9 mouse cellular contexts compared by ENCODE assay signal in genomic region chr2:167497272-167497671, GRCm38 (mm10). TPM values are rescaled to one million over a fixed set of nuclear protein-coding genes. Genes with fewer than 3 reads are reported as not detected.
A peak's percentile ranks its signal among the peaks of the same experiment; 100 is the strongest.
DNase-seq lines count a peak whose midpoint lies in the region; ATAC-seq and TF ChIP-seq lines count a peak whose summit lies in the region.
"Had no signal": no experiment of that assay in that cellular context is flagged by ENCODE, and none has a peak within 500 bp of the region (broad histone marks: within the 10 kb centered on the region; RNA-seq: fewer than 3 reads in every experiment).

No protein-coding gene starts in this region.

- TF ChIP-seq CTCF in cerebellum, adult 2 months (IDR thresholded peaks at IDR 0.05; ENCODE audit: borderline replicate concordance, insufficient read depth, low read depth, low read length): peak; percentile 45; the same call in 1 of the 2 replicates
- peak; percentile 49; the same call in 1 of the 2 replicates for TF ChIP-seq CTCF in spleen, adult 2 months (IDR thresholded peaks at IDR 0.05; ENCODE audit: extremely low read depth, insufficient read depth, insufficient read length, insufficient replicate concordance)

- H3K27me3 ChIP-seq in cerebellum, adult 2 months (ENCODE audit: control insufficient read depth, insufficient read depth, low read length): no peaks in the 10 kb centered on the region
- no peaks in the 10 kb centered on the region for H3K27me3 ChIP-seq in midbrain, embryonic 10.5 days (ENCODE audit: low read depth, poor library complexity, severe bottlenecking)
- no peaks in the 10 kb centered on the region for H3K27me3 ChIP-seq in midbrain, embryonic 13.5 days
- no peaks in the 10 kb centered on the region for H3K27me3 ChIP-seq in limb, embryonic 10.5 days (ENCODE audit: low read depth, poor library complexity, severe bottlenecking)
- no peaks in the 10 kb centered on the region for H3K27me3 ChIP-seq in spleen, adult 2 months (ENCODE audit: control insufficient read depth, insufficient read depth, low read length)
- H3K27me3 ChIP-seq: heart, embryonic 15.5 days had no signal

- H3K9me3 ChIP-seq in midbrain, embryonic 10.5 days (replicated peaks): no peaks in the 10 kb centered on the region
- H3K9me3 ChIP-seq in midbrain, embryonic 13.5 days: no peaks in the 10 kb centered on the region
- no peaks in the 10 kb centered on the region for H3K9me3 ChIP-seq in limb, embryonic 10.5 days (replicated peaks)
- H3K9me3 ChIP-seq: heart, embryonic 15.5 days had no signal

- TF ChIP-seq POLR2A in cerebellum, adult 2 months (IDR thresholded peaks at IDR 0.05; ENCODE audit: borderline replicate concordance, insufficient read depth, low read length): no peak
- no peak for TF ChIP-seq POLR2A in spleen, adult 2 months (IDR thresholded peaks at IDR 0.05; ENCODE audit: low read depth, low read length)

- H3K4me3 ChIP-seq in cerebellum, adult 2 months (replicated peaks; ENCODE audit: insufficient read depth, low read depth, low read length): no peak overlapping the region
- H3K4me3 ChIP-seq in midbrain, embryonic 10.5 days: no peak overlapping the region
- no peak overlapping the region for H3K4me3 ChIP-seq in midbrain, embryonic 13.5 days (replicated peaks)
- H3K4me3 ChIP-seq in limb, embryonic 10.5 days: no peak overlapping the region
- H3K4me3 ChIP-seq in spleen, adult 2 months (ENCODE audit: extremely low read depth, insufficient read depth, insufficient read length): no peak overlapping the region
- H3K4me3 ChIP-seq: heart, embryonic 15.5 days had no signal

- ATAC-seq in midbrain, embryonic 13.5 days: no peak
- no peak for ATAC-seq in activated CD4-positive, CD25-positive, alpha-beta regulatory T cell, adult 4 months

- H3K27ac ChIP-seq in cerebellum, adult 2 months (ENCODE audit: insufficient read depth, low read length): no peak overlapping the region
- no peak overlapping the region for H3K27ac ChIP-seq in midbrain, embryonic 10.5 days (replicated peaks)
- no peak overlapping the region for H3K27ac ChIP-seq in midbrain, embryonic 13.5 days
- H3K27ac ChIP-seq in limb, embryonic 10.5 days: no peak overlapping the region
- H3K27ac ChIP-seq in spleen, adult 2 months (ENCODE audit: insufficient read depth, low read length): no peak overlapping the region
- H3K27ac ChIP-seq: heart, embryonic 15.5 days had no signal

- H3K36me3 ChIP-seq in midbrain, embryonic 10.5 days: peaks cover 9% of the 10 kb centered on the region; the same call in 1 of the 2 replicates
- no peaks in the 10 kb centered on the region for H3K36me3 ChIP-seq in midbrain, embryonic 13.5 days
- peaks cover 13% of the 10 kb centered on the region for H3K36me3 ChIP-seq in limb, embryonic 10.5 days
- H3K36me3 ChIP-seq in spleen, adult 2 months (ENCODE audit: control insufficient read depth, insufficient read depth, low read length): no peaks in the 10 kb centered on the region
- H3K36me3 ChIP-seq: heart, embryonic 15.5 days had no signal

- no peak for DNase-seq in cerebellum, adult 2 months
- DNase-seq in cerebellum, adult 11-12 months: no peak
- peak; percentile 31 for DNase-seq in midbrain, embryonic 10.5 days (ENCODE audit: low spot score)
- DNase-seq in limb, embryonic 10.5 days (ENCODE audit: low spot score): peak; percentile 54
- DNase-seq in spleen, adult 2 months (ENCODE audit: low read depth in 1 of 2, low spot score in 2 of 2): peak; percentile 47 to 66
- DNase-seq in layer of hippocampus, adult 18-20 months (ENCODE audit: low spot score in 2 of 2): no peak

- H3K4me1 ChIP-seq in cerebellum, adult 2 months (ENCODE audit: control insufficient read depth, insufficient read depth, low read length): no peaks in the 10 kb centered on the region
- H3K4me1 ChIP-seq in midbrain, embryonic 10.5 days: peaks cover 8% of the 10 kb centered on the region
- peaks cover 8% of the 10 kb centered on the region for H3K4me1 ChIP-seq in midbrain, embryonic 13.5 days (replicated peaks)
- peaks cover 6% of the 10 kb centered on the region for H3K4me1 ChIP-seq in limb, embryonic 10.5 days
- peaks cover under 1% of the 10 kb centered on the region; the same call in 1 of the 2 replicates for H3K4me1 ChIP-seq in spleen, adult 2 months (ENCODE audit: control insufficient read depth, insufficient read depth, insufficient read length)

- no peak overlapping the region for H3K9ac ChIP-seq in midbrain, embryonic 13.5 days (replicated peaks)
- H3K9ac ChIP-seq: heart, embryonic 15.5 days had no signal

- 77% methylated on average over 5 of the region's 5 CpGs for WGBS in cerebellum, adult 2 months
- WGBS in midbrain, embryonic 10.5 days: 78% methylated on average over 5 of the region's 5 CpGs
- WGBS in midbrain, embryonic 13.5 days: 71% methylated on average over 5 of the region's 5 CpGs
- 82% methylated on average over 5 of the region's 5 CpGs for WGBS in limb, embryonic 10.5 days
- WGBS in spleen, adult 2 months: 67% methylated on average over 5 of the region's 5 CpGs

- H3K4me2 ChIP-seq in midbrain, embryonic 13.5 days (replicated peaks): no peak overlapping the region
- H3K4me2 ChIP-seq: heart, embryonic 15.5 days had no signal

RNA-seq across cellular contexts. Expression of gene Spata2, which starts 4.6 kb away (rescaled TPM):
- 80.2 and 88.0 TPM in 2 replicates for polyA plus RNA-seq in cerebellum, adult 2 months (2012; rRNA removed)
- polyA plus RNA-seq in midbrain, embryonic 10.5 days (2016; fragmentation: Nextera tagmentation; extraction: Ambion mirVana): 19.1 and 23.5 TPM in 2 replicates
- 25.1 and 30.2 TPM in 2 replicates for polyA plus RNA-seq in midbrain, embryonic 13.5 days (2015; fragmentation: Nextera tagmentation; extraction: Ambion mirVana)
- polyA plus RNA-seq in limb, embryonic 10.5 days (2016; fragmentation: Nextera tagmentation; extraction: Ambion mirVana): 19.5 and 21.5 TPM in 2 replicates
- polyA plus RNA-seq in spleen, adult 2 months (2012; rRNA removed): 23.3 and 25.5 TPM in 2 replicates
- total RNA-seq in layer of hippocampus, adult 18-20 months (2021): 10 to 100 TPM; 81.6 to 89.6 TPM
- 10 to 100 TPM in 1 of 2 experiments, 1 to 10 TPM in 1; 7.4 to 11.7 TPM for polyA plus RNA-seq in activated CD4-positive, CD25-positive, alpha-beta regulatory T cell, adult 4 months (2017; shearing (Covaris generic))

RNA-seq across cellular contexts. Expression of gene Rnf114, which starts 4.8 kb away (rescaled TPM):
- polyA plus RNA-seq in cerebellum, adult 2 months (2012; rRNA removed): 101 and 106 TPM in 2 replicates
- polyA plus RNA-seq in midbrain, embryonic 10.5 days (2016; fragmentation: Nextera tagmentation; extraction: Ambion mirVana): 139 and 154 TPM in 2 replicates
- 154 and 165 TPM in 2 replicates for polyA plus RNA-seq in midbrain, embryonic 13.5 days (2015; fragmentation: Nextera tagmentation; extraction: Ambion mirVana)
- 130 and 131 TPM in 2 replicates for polyA plus RNA-seq in limb, embryonic 10.5 days (2016; fragmentation: Nextera tagmentation; extraction: Ambion mirVana)
- 88.0 and 95.4 TPM in 2 replicates for polyA plus RNA-seq in spleen, adult 2 months (2012; rRNA removed)
- total RNA-seq in layer of hippocampus, adult 18-20 months (2021): 10 to 100 TPM; 51.4 to 54.6 TPM
- 100 to 1,000 TPM; 168 to 181 TPM for polyA plus RNA-seq in activated CD4-positive, CD25-positive, alpha-beta regulatory T cell, adult 4 months (2017; shearing (Covaris generic))

RNA-seq across cellular contexts. Expression of gene Snai1, which starts 40.7 kb away (rescaled TPM):
- polyA plus RNA-seq in cerebellum, adult 2 months (2012; rRNA removed): 1.1 and 1.9 TPM in 2 replicates
- polyA plus RNA-seq in midbrain, embryonic 10.5 days (2016; fragmentation: Nextera tagmentation; extraction: Ambion mirVana): 30.0 and 36.1 TPM in 2 replicates
- polyA plus RNA-seq in midbrain, embryonic 13.5 days (2015; fragmentation: Nextera tagmentation; extraction: Ambion mirVana): 5.4 and 5.8 TPM in 2 replicates
- 94.9 and 118 TPM in 2 replicates for polyA plus RNA-seq in limb, embryonic 10.5 days (2016; fragmentation: Nextera tagmentation; extraction: Ambion mirVana)
- 21.0 and 28.1 TPM in 2 replicates for polyA plus RNA-seq in spleen, adult 2 months (2012; rRNA removed)
- total RNA-seq in layer of hippocampus, adult 18-20 months (2021): under 1 TPM; 0.32 to 0.53 TPM
- polyA plus RNA-seq in activated CD4-positive, CD25-positive, alpha-beta regulatory T cell, adult 4 months (2017; shearing (Covaris generic)): not detected

Comparison
In these comparisons a context has a peak if more than half of its experiments do, and no peak if none do; other contexts are left out.
1. DNase-seq: peak in midbrain, embryonic 10.5 days (single experiment), limb, embryonic 10.5 days (single experiment) and spleen, adult 2 months (2 of 2); none in cerebellum, adult 2 months (0 of 2), cerebellum, adult 11-12 months (single experiment) and layer of hippocampus, adult 18-20 months (0 of 2).